Mouse (Mus musculus) cerebellum, adult 9-11 months (tissue): ENCODE measurements at regions not wholly inside any gene's neighbourhood (a gene's known extent, or its start where the extent isn't known, plus 50 kb on each side); places are given as distances from the start of the nearest gene placed in this dataset.

Experiments used
- DNase-seq: peaks from one replicate; pipeline ENCODE4 v3.0.0; 2022

GRCm38 (mm10) chr17:89297277-89298002, 97.0 kb upstream of the Fshr start:
- peak; percentile 2 for DNase-seq

GRCm38 (mm10) chr17:89281321-89281720, 80.8 kb upstream of the Fshr start:
- DNase-seq, result no peak

GRCm38 (mm10) chr17:89272141-89272540, 71.7 kb upstream of the Fshr start:
- DNase-seq, result no peak

GRCm38 (mm10) chr17:89255687-89256086, 55.2 kb upstream of the Fshr start:
- DNase-seq, result no peak

- no peak for DNase-seq
Measured at GRCm38 (mm10) chr17:89250811-89251210, 50.3 kb upstream of the Fshr start.
